Mouse (Mus musculus): ENCODE measurements around the gene 2310061I04Rik. TPM values are rescaled to one million over a fixed set of nuclear protein-coding genes. Genes with fewer than 3 reads are reported as not detected.

The 2310061I04Rik gene
- polyA plus RNA-seq, 1 experiment from 2014 or later = 24.3 TPM

GRCm38 (mm10) chr17:35882924-35883323 lies 14.3 kb downstream of the 2310061I04Rik start:
- Histone ChIP-seq H3K27me3 (no peaks in the 10 kb centered on the region), H3K36me3 (peaks cover 60% of the 10 kb centered on the region), H3K27ac (no peak overlapping the region), H3K9ac (no peak overlapping the region), H3K4me2 (replicated peaks) (no peak overlapping the region), H3K4me3 (0 out of 2 replicates have a peak overlapping the region, but pooled peaks have one; percentile 1), H3K9me3 (no peaks in the 10 kb centered on the region), H3K4me1 (peaks cover 12% of the 10 kb centered on the region)
- ATAC-seq (ENCODE audit: insufficient number of reproducible peaks, insufficient read depth, low FRiP score, low TSS enrichment) = no peak
- WGBS = 94% methylated on average over 17 of the region's 17 CpGs

GRCm38 (mm10) chr17:35879245-35880057 lies 17.8 kb downstream of the 2310061I04Rik start, which contains the start of gene Dhx16:
Gene Dhx16, plus strand, starts transcription at chr17:35879819.
- H3K9me3 ChIP-seq = no peaks in the 10 kb centered on the region
- peak within 1 kb of the TSS; percentile 85 for H3K9ac ChIP-seq
- peak; percentile 86 for ATAC-seq (ENCODE audit: insufficient number of reproducible peaks, insufficient read depth, low FRiP score, low TSS enrichment)
- peaks cover 46% of the 10 kb centered on the region for H3K36me3 ChIP-seq
- peak within 1 kb of the TSS; percentile 83 for H3K4me2 ChIP-seq (replicated peaks)
- peak within 1 kb of the TSS; percentile 66; the same call in 1 of the 2 replicates for H3K27ac ChIP-seq
- peaks cover 12% of the 10 kb centered on the region for H3K4me1 ChIP-seq
- WGBS = 5% methylated on average over 66 of the region's 66 CpGs
- peak within 1 kb of the TSS; percentile 96 for H3K4me3 ChIP-seq
- no peaks in the 10 kb centered on the region for H3K27me3 ChIP-seq

GRCm38 (mm10) chr17:35874721-35875120 lies 22.5 kb downstream of the 2310061I04Rik start:
- Histone ChIP-seq H3K27me3 (no peaks in the 10 kb centered on the region), H3K9ac (no peak overlapping the region), H3K36me3 (peaks cover 39% of the 10 kb centered on the region), H3K4me2 (replicated peaks) (no peak overlapping the region), H3K9me3 (no peaks in the 10 kb centered on the region), H3K4me3 (no peak overlapping the region), H3K27ac (no peak overlapping the region), H3K4me1 (peaks cover 27% of the 10 kb centered on the region)
- ATAC-seq (ENCODE audit: insufficient number of reproducible peaks, insufficient read depth, low FRiP score, low TSS enrichment) = no peak
- WGBS = 93% methylated on average over 6 of the region's 6 CpGs

GRCm38 (mm10) chr17:35873774-35874519 lies 23.3 kb downstream of the 2310061I04Rik start:
- Histone ChIP-seq H3K4me2 (replicated peaks) (peak overlapping the region; percentile 26), H3K27me3 (no peaks in the 10 kb centered on the region), H3K9me3 (no peaks in the 10 kb centered on the region), H3K4me1 (peaks cover 35% of the 10 kb centered on the region), H3K36me3 (peaks cover 39% of the 10 kb centered on the region), H3K4me3 (0 out of 2 replicates have a peak overlapping the region, but pooled peaks have one; percentile 8), H3K9ac (peak overlapping the region; percentile 5; the same call in 1 of the 2 replicates), H3K27ac (no peak overlapping the region)
- ATAC-seq (ENCODE audit: insufficient number of reproducible peaks, insufficient read depth, low FRiP score, low TSS enrichment) = no peak
- whole genome bisulfite sequencing = 32% methylated on average over 21 of the region's 21 CpGs

GRCm38 (mm10) chr17:35870884-35871696 lies 26.1 kb downstream of the 2310061I04Rik start:
- peaks cover 55% of the 10 kb centered on the region for H3K4me1 ChIP-seq
- H3K36me3 ChIP-seq = peaks cover 36% of the 10 kb centered on the region
- ATAC-seq (ENCODE audit: insufficient number of reproducible peaks, insufficient read depth, low FRiP score, low TSS enrichment) = no peak
- no peaks in the 10 kb centered on the region for H3K9me3 ChIP-seq
- peak overlapping the region; percentile 68; the same call in 1 of the 2 replicates for H3K9ac ChIP-seq
- 82% methylated on average over 8 of the region's 8 CpGs for whole genome bisulfite sequencing
- peak overlapping the region; percentile 73 for H3K4me3 ChIP-seq
- H3K27ac ChIP-seq = peak overlapping the region; percentile 98
- H3K4me2 ChIP-seq (replicated peaks) = peak overlapping the region; percentile 96
- no peaks in the 10 kb centered on the region for H3K27me3 ChIP-seq

- H3K36me3 ChIP-seq = peaks cover 31% of the 10 kb centered on the region
- peak overlapping the region; percentile 98 for H3K27ac ChIP-seq
- H3K4me2 ChIP-seq (replicated peaks) = peak overlapping the region; percentile 96
- H3K27me3 ChIP-seq = no peaks in the 10 kb centered on the region
- H3K4me3 ChIP-seq = peak overlapping the region; percentile 73
- H3K4me1 ChIP-seq = peaks cover 55% of the 10 kb centered on the region
- H3K9ac ChIP-seq = peak overlapping the region; percentile 68
- no peak for ATAC-seq (ENCODE audit: insufficient number of reproducible peaks, insufficient read depth, low FRiP score, low TSS enrichment)
- H3K9me3 ChIP-seq = no peaks in the 10 kb centered on the region
- WGBS = 47% methylated on average over 8 of the region's 9 CpGs
Observed at GRCm38 (mm10) chr17:35870151-35870883, 26.9 kb downstream of the 2310061I04Rik start.

GRCm38 (mm10) chr17:35869346-35870067 lies 27.7 kb downstream of the 2310061I04Rik start:
- Histone ChIP-seq H3K36me3 (peaks cover 23% of the 10 kb centered on the region), H3K9ac (peak overlapping the region; percentile 68), H3K9me3 (no peaks in the 10 kb centered on the region), H3K27me3 (no peaks in the 10 kb centered on the region), H3K4me2 (replicated peaks) (peak overlapping the region; percentile 96), H3K27ac (peak overlapping the region; percentile 98), H3K4me1 (peaks cover 62% of the 10 kb centered on the region), H3K4me3 (peak overlapping the region; percentile 73)
- ATAC-seq (ENCODE audit: insufficient number of reproducible peaks, insufficient read depth, low FRiP score, low TSS enrichment) = no peak
- 1% methylated on average over 7 of the region's 7 CpGs for WGBS

- Histone ChIP-seq H3K4me3 (peak overlapping the region; percentile 73), H3K4me2 (replicated peaks) (peak overlapping the region; percentile 96), H3K9me3 (no peaks in the 10 kb centered on the region), H3K27ac (peak overlapping the region; percentile 98), H3K4me1 (peaks cover 63% of the 10 kb centered on the region), H3K27me3 (no peaks in the 10 kb centered on the region), H3K36me3 (peaks cover 18% of the 10 kb centered on the region), H3K9ac (peak overlapping the region; percentile 68)
- 2% methylated on average over 7 of the region's 7 CpGs for WGBS
- ATAC-seq (ENCODE audit: insufficient number of reproducible peaks, insufficient read depth, low FRiP score, low TSS enrichment) = no peak
Observed at GRCm38 (mm10) chr17:35868961-35869345, 28.3 kb downstream of the 2310061I04Rik start.

- 16% methylated on average over 17 of the region's 17 CpGs for WGBS
- Histone ChIP-seq H3K4me1 (peaks cover 58% of the 10 kb centered on the region), H3K36me3 (peaks cover 13% of the 10 kb centered on the region), H3K27me3 (no peaks in the 10 kb centered on the region), H3K4me2 (replicated peaks) (peak overlapping the region; percentile 96), H3K4me3 (peak overlapping the region; percentile 73), H3K9me3 (no peaks in the 10 kb centered on the region), H3K9ac (peak overlapping the region; percentile 68), H3K27ac (peak overlapping the region; percentile 98)
- no peak for ATAC-seq (ENCODE audit: insufficient number of reproducible peaks, insufficient read depth, low FRiP score, low TSS enrichment)
Observed at GRCm38 (mm10) chr17:35868165-35868820, 28.9 kb downstream of the 2310061I04Rik start.

All from embryonic facial prominence, embryonic 12.5 days (tissue).